Mouse (Mus musculus): ENCODE results near the gene Lmbrd1. TPM values are rescaled to one million over a fixed set of nuclear protein-coding genes. Genes with fewer than 3 reads are reported as not detected.
"Not testable (repeated sequence)": the region's sequence is repeated elsewhere in the genome, so short reads cannot be mapped to it uniquely, and the experiment has no call there.

Lmbrd1 gene
- total RNA-seq, 1 experiment from 2014 or later: 67.2 TPM

- DNase-seq: no peak
Measured at GRCm38 (mm10) chr1:24720209-24720608, 41.8 kb downstream of the Lmbrd1 start.

GRCm38 (mm10) chr1:24729784-24730183 lies 51.4 kb downstream of the Lmbrd1 start:
- DNase-seq: no peak

- no peak for DNase-seq
Measured at GRCm38 (mm10) chr1:24732286-24732685, 53.9 kb downstream of the Lmbrd1 start.

GRCm38 (mm10) chr1:24734866-24735265 lies 56.4 kb downstream of the Lmbrd1 start:
- no peak for DNase-seq

- DNase-seq: no peak
Measured at GRCm38 (mm10) chr1:24740903-24741302, 62.5 kb downstream of the Lmbrd1 start.

- no peak for DNase-seq
Measured at GRCm38 (mm10) chr1:24741552-24741951, 63.1 kb downstream of the Lmbrd1 start.

GRCm38 (mm10) chr1:24743191-24743924 lies 64.9 kb downstream of the Lmbrd1 start:
- no peak for DNase-seq

- no peak for DNase-seq
Measured at GRCm38 (mm10) chr1:24752715-24753114, 74.3 kb downstream of the Lmbrd1 start.

- no peak for DNase-seq
Measured at GRCm38 (mm10) chr1:24758516-24758915, 80.1 kb downstream of the Lmbrd1 start.

GRCm38 (mm10) chr1:24766466-24766865 lies 88.0 kb downstream of the Lmbrd1 start:
- no peak for DNase-seq

- not testable (repeated sequence) for DNase-seq
Measured at GRCm38 (mm10) chr1:24767197-24767596, 88.8 kb downstream of the Lmbrd1 start.

GRCm38 (mm10) chr1:24773642-24774041 lies 95.2 kb downstream of the Lmbrd1 start:
- no peak for DNase-seq

GRCm38 (mm10) chr1:24776576-24776975 lies 98.1 kb downstream of the Lmbrd1 start:
- DNase-seq: no peak

GRCm38 (mm10) chr1:24793168-24793567 lies 114.7 kb downstream of the Lmbrd1 start:
- DNase-seq: no peak

GRCm38 (mm10) chr1:24807971-24808370 lies 129.5 kb downstream of the Lmbrd1 start:
- not testable (repeated sequence) for DNase-seq

Other genes with a start within 250 kb of the Lmbrd1 start
- gene Col19a1, start 91.2 kb upstream of the Lmbrd1 start, total RNA-seq (2021): not detected in 2 replicates